Mouse (Mus musculus): ENCODE measurements at regions not wholly inside any gene's neighbourhood (a gene's known extent, or its start where the extent isn't known, plus 50 kb on each side); places are given as distances from the start of the nearest gene placed in this dataset.

DNA sequence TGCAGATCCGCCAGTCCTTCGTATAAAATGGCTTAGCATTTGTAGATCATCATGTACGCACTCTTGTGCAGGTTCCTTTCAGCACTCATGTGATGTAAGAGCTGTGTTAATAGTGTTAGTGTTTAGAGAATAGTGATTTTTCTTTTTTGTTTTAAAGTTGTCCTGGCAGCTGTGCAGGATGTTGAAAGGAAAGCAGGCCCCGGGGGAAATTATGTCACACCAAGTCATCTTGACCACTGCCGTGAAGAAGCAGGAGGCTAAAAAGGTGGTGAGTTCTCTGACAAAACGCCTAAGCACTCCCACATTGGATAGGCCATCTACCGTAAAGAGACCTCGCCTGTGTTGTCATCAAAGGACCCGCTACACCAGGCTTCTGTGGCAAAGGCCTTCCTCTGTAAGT, 161.1 kb downstream of the Tle3 start:
- 71% methylated on average over 9 of the region's 9 CpGs for WGBS (ENCODE audit: insufficient replicate concordance)
- no peak overlapping the region for H3K4me3 ChIP-seq (ENCODE audit: insufficient read depth in 1 of 2, low read depth in 2 of 2, low read length in 2 of 2)
- H3K9me3 ChIP-seq (ENCODE audit: control insufficient read depth, low read length) = no peaks in the 10 kb centered on the region
- no peak overlapping the region for H3K4me2 ChIP-seq (ENCODE audit: low read depth)
- no peaks in the 10 kb centered on the region for H3K27me3 ChIP-seq (ENCODE audit: control insufficient read depth, insufficient read depth, low read length)
- ATAC-seq (ENCODE audit: insufficient read depth) (no peak), DNase-seq (ENCODE audit: low read depth in 3 of 3, low spot score in 3 of 3) (no peak)
- H3K36me3 ChIP-seq (replicated peaks; ENCODE audit: control insufficient read depth, insufficient read depth, low read depth) = no peaks in the 10 kb centered on the region
- H3K9ac ChIP-seq (replicated peaks) = no peak overlapping the region
- TF ChIP-seq CTCF (IDR thresholded peaks at IDR 0.05; ENCODE audit: low read depth) (no peak), EP300 (IDR thresholded peaks at IDR 0.05; ENCODE audit: low read depth) (no peak)
- H3K27ac ChIP-seq = no peak overlapping the region
- H3K4me1 ChIP-seq (replicated peaks; ENCODE audit: control insufficient read depth in 2 of 2, insufficient read depth in 2 of 2, low read length in 1 of 2) = no peaks in the 10 kb centered on the region

DNA sequence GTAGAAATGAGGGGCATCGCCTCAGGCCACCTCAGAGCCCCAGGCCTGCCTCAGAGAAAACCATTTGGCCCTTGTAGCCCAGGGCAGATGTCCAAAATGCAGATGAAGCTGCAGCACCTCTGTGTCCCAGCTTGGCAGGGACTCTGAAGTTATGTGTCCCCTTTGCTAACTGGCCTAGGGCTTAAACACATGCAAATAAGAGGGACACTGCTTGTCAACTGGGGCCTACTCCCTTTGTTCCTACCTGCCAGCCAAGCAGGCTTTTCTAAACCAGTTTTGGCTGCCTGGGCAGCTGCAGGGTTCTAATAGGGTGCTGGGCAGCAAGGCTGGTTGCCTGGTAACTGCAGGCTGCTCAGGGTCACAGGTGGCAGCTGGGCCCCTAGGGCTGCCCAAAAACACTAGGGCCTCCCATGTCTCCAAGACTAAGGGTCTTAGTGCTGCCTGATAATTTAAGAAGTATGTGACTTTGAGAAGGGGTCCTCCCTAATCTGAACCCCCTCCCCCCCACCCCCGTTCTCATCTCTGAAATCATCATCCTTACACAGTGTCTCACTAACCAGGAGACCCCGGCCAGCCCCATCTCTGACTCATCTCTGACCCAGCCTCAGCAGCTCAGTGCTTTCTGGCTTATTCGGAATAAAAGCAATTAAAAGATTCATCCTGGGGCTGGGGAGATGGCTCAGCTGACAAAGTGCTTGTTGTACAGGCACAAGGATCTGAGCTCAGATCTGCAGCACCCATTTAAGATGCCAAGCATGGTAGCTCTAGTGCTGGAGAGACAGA, 158.3 kb downstream of the Tle3 start:
- H3K36me3 ChIP-seq (replicated peaks; ENCODE audit: control insufficient read depth, insufficient read depth, low read depth) = no peaks in the 10 kb centered on the region
- DNase-seq (ENCODE audit: low read depth in 3 of 3, low spot score in 3 of 3) (no peak), ATAC-seq (ENCODE audit: insufficient read depth) (no peak)
- 42% methylated on average over 4 of the region's 4 CpGs for WGBS (ENCODE audit: insufficient replicate concordance)
- H3K27ac ChIP-seq = no peak overlapping the region
- H3K4me1 ChIP-seq (replicated peaks; ENCODE audit: control insufficient read depth in 2 of 2, insufficient read depth in 2 of 2, low read length in 1 of 2) = no peaks in the 10 kb centered on the region
- H3K27me3 ChIP-seq (ENCODE audit: control insufficient read depth, insufficient read depth, low read length) = no peaks in the 10 kb centered on the region
- TF ChIP-seq EP300 (IDR thresholded peaks at IDR 0.05; ENCODE audit: low read depth) (no peak), CTCF (IDR thresholded peaks at IDR 0.05; ENCODE audit: low read depth) (no peak)
- H3K9me3 ChIP-seq (ENCODE audit: control insufficient read depth, low read length) = no peaks in the 10 kb centered on the region
- no peak overlapping the region for H3K4me2 ChIP-seq (ENCODE audit: low read depth)
- H3K4me3 ChIP-seq (ENCODE audit: insufficient read depth in 1 of 2, low read depth in 2 of 2, low read length in 2 of 2) = no peak overlapping the region
- no peak overlapping the region for H3K9ac ChIP-seq (replicated peaks)

DNA sequence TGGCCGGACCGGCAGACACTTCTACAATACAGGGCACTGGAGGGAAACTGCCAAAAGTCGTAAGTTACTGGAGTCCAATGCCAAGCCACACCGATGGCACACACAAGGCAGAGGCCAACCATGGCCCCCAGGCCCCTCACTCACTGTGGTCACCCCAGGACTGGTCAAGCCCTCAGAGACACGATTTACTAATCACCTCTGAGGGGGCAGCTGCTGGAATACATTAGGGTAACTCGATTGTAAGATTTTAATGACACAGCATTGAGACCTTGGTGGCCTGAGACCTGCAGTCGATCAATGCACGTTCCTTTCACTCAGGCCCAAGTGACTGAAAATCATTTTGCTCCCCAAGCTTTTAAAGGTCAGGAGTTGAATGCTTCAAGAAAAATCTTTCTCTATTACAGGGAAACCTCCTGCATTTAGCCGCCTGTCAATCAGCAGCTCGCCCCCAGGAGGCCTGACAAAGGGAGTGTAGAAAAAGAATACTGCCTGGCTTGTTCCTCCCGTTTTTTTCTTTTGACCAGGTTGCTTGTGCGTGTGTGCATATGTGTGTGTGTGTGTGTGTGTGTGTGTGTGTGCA, 156.2 kb downstream of the Tle3 start:
- 56% methylated on average over 12 of the region's 12 CpGs for WGBS (ENCODE audit: insufficient replicate concordance)

DNA sequence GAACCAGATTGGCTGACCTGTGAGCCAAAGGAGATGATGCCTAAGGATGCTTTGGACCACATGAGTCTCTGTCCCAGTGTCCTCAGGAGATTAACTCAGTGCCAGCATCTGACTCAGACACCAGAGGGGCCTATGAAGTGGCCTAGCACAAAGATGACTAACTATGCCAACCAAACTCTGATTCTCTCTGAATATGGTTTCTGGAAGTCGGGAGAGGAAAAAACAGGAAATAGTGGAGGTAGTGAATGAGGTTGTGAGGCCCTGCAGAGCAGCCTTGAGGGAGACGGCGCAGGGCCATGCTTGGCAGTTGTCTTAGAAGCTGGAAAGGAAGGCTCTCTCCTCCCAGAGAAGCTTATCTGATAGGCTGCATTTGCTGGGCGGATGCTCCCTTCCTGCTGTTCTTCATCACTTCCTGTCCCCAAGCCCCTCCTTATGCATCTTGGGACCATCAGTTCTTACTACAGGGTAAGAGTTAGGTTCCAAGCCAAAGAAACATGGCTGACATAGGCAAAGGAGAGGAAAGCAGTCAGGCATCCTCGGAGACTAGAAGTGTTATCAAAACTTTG, 155.4 kb downstream of the Tle3 start:
- H3K4me2 ChIP-seq (ENCODE audit: low read depth) = no peak overlapping the region
- 33% methylated on average over 5 of the region's 5 CpGs for WGBS (ENCODE audit: insufficient replicate concordance)
- H3K9ac ChIP-seq (replicated peaks) = no peak overlapping the region
- no peak overlapping the region for H3K27ac ChIP-seq
- no peak overlapping the region for H3K4me3 ChIP-seq (ENCODE audit: insufficient read depth in 1 of 2, low read depth in 2 of 2, low read length in 2 of 2)
- ATAC-seq (ENCODE audit: insufficient read depth) (no peak), DNase-seq (ENCODE audit: low read depth in 3 of 3, low spot score in 3 of 3) (no peak)
- no peaks in the 10 kb centered on the region for H3K4me1 ChIP-seq (replicated peaks; ENCODE audit: control insufficient read depth in 2 of 2, insufficient read depth in 2 of 2, low read length in 1 of 2)
- H3K27me3 ChIP-seq (ENCODE audit: control insufficient read depth, insufficient read depth, low read length) = no peaks in the 10 kb centered on the region
- H3K36me3 ChIP-seq (replicated peaks; ENCODE audit: control insufficient read depth, insufficient read depth, low read depth) = no peaks in the 10 kb centered on the region
- H3K9me3 ChIP-seq (ENCODE audit: control insufficient read depth, low read length) = no peaks in the 10 kb centered on the region
- TF ChIP-seq EP300 (IDR thresholded peaks at IDR 0.05; ENCODE audit: low read depth) (no peak), CTCF (IDR thresholded peaks at IDR 0.05; ENCODE audit: low read depth) (no peak)

More for the DNA sequence above, 156.2 kb downstream of the Tle3 start:
- H3K27ac ChIP-seq = no peak overlapping the region
- no peak overlapping the region for H3K9ac ChIP-seq (replicated peaks)
- no peaks in the 10 kb centered on the region for H3K36me3 ChIP-seq (replicated peaks; ENCODE audit: control insufficient read depth, insufficient read depth, low read depth)
- DNase-seq (ENCODE audit: low read depth in 3 of 3, low spot score in 3 of 3) (no peak), ATAC-seq (ENCODE audit: insufficient read depth) (no peak)
- no peak for TF ChIP-seq CTCF (IDR thresholded peaks at IDR 0.05; ENCODE audit: low read depth)
- TF ChIP-seq EP300 (IDR thresholded peaks at IDR 0.05; ENCODE audit: low read depth) = no peak
- H3K4me1 ChIP-seq (replicated peaks; ENCODE audit: control insufficient read depth in 2 of 2, insufficient read depth in 2 of 2, low read length in 1 of 2) = no peaks in the 10 kb centered on the region
- H3K4me3 ChIP-seq (ENCODE audit: insufficient read depth in 1 of 2, low read depth in 2 of 2, low read length in 2 of 2) = no peak overlapping the region
- H3K9me3 ChIP-seq (ENCODE audit: control insufficient read depth, low read length) = no peaks in the 10 kb centered on the region
- H3K4me2 ChIP-seq (ENCODE audit: low read depth) = no peak overlapping the region
- no peaks in the 10 kb centered on the region for H3K27me3 ChIP-seq (ENCODE audit: control insufficient read depth, insufficient read depth, low read length)

DNA sequence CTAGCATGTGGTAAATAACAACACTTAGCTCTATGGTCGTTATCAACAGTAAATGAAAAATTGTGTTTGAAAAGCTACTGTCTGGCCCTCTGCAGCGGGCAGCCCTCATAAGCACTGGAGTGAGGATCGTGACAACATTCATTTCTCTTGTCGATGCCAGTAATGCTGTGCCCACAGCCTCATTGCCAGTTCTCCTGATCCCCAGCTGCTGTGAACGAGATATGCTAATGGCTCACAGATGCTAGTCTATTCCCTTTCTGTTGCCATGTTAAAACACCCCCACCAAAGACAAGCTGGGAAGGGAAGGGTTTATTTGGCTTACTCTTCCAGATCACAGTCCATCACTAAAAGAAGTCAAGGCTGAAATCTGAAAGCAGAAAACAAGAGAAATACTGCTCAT, 148.0 kb downstream of the Tle3 start:
- Histone ChIP-seq H3K9ac (replicated peaks) (no peak overlapping the region), H3K4me1 (replicated peaks; ENCODE audit: control insufficient read depth in 2 of 2, insufficient read depth in 2 of 2, low read length in 1 of 2) (no peaks in the 10 kb centered on the region), H3K9me3 (ENCODE audit: control insufficient read depth, low read length) (no peaks in the 10 kb centered on the region), H3K4me3 (ENCODE audit: insufficient read depth in 1 of 2, low read depth in 2 of 2, low read length in 2 of 2) (no peak overlapping the region), H3K36me3 (replicated peaks; ENCODE audit: control insufficient read depth, insufficient read depth, low read depth) (no peaks in the 10 kb centered on the region), H3K27me3 (ENCODE audit: control insufficient read depth, insufficient read depth, low read length) (no peaks in the 10 kb centered on the region), H3K4me2 (ENCODE audit: low read depth) (no peak overlapping the region), H3K27ac (no peak overlapping the region)
- TF ChIP-seq CTCF (IDR thresholded peaks at IDR 0.05; ENCODE audit: low read depth) = no peak
- TF ChIP-seq EP300 (IDR thresholded peaks at IDR 0.05; ENCODE audit: low read depth) = no peak
- WGBS (ENCODE audit: insufficient replicate concordance) = 56% methylated on average over 5 of the region's 5 CpGs
- DNase-seq (ENCODE audit: low read depth in 3 of 3, low spot score in 3 of 3) (no peak), ATAC-seq (ENCODE audit: insufficient read depth) (no peak)
